Mouse (Mus musculus) CD4-positive helper T cell, adult 2 months (primary cell): ENCODE results near the gene Sstr2.
"Not testable (repeated sequence)": the region's sequence is repeated elsewhere in the genome, so short reads cannot be mapped to it uniquely, and the experiment has no call there.

Source experiments
- DNase-seq: peaks from one replicate; pipeline ENCODE4 v3.0.0-alpha.2; 2012; ENCODE audit warnings: low read depth, missing footprints, low spot score

Sstr2 gene

DNA sequence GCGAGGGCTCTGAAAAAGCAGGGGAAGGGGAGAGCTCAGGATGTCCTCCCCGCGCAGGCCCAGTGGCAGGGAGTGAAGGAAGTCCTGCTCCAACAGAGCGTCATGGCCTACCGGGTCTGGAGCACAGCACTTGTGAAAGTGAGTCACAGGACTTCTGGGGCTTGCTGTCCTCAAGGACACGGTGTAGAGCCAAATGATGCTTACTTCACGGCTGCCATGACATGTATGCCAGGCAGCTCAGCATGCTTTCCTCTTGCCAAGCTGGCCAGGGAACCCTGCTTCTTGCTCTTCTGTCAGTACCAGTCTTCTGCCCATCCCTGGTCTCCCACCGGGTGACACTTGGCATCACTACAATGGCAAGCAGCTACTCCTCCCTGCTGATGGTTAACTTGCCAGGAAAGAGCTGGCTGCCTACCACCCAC is 37.4 kb downstream of the Sstr2 start:
- DNase-seq = no peak

DNA sequence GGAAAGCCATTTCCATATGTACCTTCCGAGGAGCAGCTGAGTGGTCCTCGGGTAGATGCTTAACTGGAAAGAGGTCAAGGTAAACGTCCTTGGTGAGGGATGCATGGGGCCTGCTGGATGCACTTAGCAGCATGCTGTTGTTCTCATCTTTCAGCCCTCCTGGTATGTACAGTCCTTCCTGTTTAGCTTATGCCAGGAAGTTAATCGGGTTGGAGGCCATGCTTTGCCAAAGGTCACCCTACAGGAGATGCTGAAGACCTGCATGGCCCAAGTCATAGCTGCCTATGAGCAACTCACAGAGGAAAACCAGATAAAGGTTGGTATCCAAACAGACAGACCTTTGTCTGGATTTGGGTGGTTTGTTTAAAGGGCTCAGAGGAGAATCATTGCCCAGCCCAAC is 38.1 kb downstream of the Sstr2 start:
- DNase-seq = no peak

GRCm38 (mm10) chr11:113658319-113658718 is 39.2 kb downstream of the Sstr2 start:
- no peak for DNase-seq

GRCm38 (mm10) chr11:113658763-113659162 is 39.6 kb downstream of the Sstr2 start:
- DNase-seq = no peak

GRCm38 (mm10) chr11:113660213-113660612 is 41.1 kb downstream of the Sstr2 start:
- DNase-seq = not testable (repeated sequence)

GRCm38 (mm10) chr11:113660940-113661339 is 41.8 kb downstream of the Sstr2 start:
- no peak for DNase-seq

- DNase-seq = no peak
Measured at GRCm38 (mm10) chr11:113661835-113662351, 42.8 kb downstream of the Sstr2 start.

DNA sequence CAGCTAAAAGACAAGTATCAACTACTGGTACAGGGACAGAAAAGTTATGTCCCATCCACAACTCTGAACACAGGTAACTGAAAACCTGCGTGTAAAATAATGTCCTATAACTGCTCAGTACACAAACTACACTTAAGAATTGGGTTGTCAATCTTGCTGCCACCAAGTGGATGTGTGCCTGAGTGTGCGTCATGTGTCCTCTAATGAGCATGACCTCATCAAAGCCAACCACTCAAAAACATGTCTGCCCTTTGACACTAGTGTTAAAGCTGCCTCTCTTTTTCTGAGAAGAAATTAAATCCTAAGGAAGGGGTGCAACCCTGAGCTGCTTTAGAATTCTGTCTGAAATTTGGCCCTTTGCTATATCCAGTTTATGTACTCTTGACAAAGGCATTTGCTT is 45.1 kb downstream of the Sstr2 start:
- no peak for DNase-seq

GRCm38 (mm10) chr11:113666205-113666604 is 47.1 kb downstream of the Sstr2 start:
- DNase-seq = no peak

DNA sequence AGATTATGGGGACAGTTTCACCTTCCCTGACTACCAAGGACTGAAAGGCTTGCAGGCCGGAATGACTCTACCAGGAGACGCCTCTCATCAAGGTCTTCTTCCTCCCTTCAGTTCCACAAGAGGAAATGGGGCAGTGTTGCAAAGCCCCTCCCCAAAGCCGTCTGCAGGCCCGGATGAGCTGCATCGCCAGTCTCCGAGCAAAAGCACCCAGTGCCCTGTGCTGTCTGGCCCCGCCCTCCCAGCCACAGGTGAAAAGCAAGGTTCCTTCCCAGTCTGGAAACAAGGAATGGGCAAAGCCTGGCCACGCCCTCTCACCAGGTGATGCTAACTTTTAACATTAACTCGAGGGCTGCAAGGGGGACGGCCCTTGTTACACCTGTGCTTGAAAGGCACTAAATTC is 47.5 kb downstream of the Sstr2 start:
- peak; percentile 42 for DNase-seq

DNA sequence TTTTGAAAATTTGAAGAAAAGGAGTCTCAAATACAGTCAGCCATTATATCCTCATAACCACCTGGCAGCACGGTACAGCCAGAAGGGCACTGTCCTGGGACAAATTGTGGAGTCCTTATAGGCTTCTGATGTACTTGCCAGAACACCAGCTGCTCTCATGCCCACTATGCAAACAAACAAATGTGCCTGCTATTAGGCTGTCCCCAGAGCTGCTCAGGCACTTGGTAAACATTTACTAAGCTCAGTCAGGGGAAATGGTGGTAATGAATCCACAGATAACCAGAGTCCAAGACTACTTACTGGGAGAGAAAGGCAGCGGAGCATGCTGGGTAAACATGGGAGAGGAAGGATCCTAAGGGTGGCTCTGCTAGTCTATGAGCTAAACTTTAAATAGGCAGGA is 48.0 kb downstream of the Sstr2 start:
- DNase-seq = no peak

DNA sequence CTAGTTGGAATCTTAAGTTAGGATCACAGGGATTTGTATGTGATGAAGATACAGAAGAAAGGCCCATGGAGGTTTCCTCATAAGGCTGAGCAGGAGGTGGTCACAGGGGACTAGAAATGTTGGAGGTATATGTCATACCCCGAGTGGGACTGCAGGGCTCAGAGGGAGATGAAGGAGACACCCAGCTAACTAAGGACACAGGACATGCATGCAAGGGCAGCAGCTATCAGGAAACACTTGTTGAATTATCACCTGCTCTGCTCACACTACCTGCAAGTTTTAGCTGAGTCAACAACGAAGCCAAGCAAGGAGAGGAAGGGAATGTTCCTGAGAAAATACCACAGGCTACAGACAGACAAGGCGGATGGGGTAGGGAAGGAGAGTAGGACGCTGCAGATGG is 48.6 kb downstream of the Sstr2 start:
- DNase-seq = no peak

GRCm38 (mm10) chr11:113668857-113669256 is 49.7 kb downstream of the Sstr2 start:
- DNase-seq = no peak

DNA sequence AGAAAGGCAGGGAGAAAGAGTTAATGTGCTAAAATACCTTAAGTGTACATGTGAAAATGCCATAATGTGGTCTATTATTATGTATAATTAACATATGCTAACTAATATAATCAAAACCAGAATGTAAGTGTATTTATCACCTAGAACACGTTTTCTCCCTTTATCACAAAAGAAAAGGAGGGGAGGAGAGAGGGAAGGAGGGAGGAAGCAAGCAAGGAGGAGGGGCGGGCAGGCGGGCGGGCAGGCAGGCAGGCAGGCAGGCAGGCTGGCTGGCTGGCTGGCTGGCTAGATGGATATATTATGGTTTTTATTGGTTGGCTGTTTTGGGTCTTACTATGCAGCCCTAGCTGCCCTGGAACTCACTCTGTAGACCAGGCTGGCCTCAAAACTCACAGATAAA is 50.6 kb downstream of the Sstr2 start:
- DNase-seq = no peak

DNA sequence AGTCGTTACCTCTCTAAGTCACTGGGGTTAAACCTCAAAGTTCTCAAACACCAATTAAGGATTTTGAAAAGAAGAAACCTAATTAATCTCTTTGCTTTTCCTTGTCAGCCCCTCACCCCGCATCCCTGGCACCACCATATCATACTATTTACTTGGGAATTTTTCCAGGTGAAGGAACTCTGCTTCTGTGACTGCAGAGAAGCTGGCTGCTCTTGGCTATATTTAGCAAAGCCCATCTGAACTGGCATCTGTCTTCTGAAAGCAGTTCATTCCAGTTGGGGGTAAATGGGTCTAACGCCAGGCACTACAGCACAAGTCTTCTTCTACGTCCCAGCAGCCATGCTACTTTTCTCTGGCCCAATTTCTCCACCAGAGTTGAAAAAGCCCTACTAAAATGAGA is 54.5 kb downstream of the Sstr2 start:
- no peak for DNase-seq

DNA sequence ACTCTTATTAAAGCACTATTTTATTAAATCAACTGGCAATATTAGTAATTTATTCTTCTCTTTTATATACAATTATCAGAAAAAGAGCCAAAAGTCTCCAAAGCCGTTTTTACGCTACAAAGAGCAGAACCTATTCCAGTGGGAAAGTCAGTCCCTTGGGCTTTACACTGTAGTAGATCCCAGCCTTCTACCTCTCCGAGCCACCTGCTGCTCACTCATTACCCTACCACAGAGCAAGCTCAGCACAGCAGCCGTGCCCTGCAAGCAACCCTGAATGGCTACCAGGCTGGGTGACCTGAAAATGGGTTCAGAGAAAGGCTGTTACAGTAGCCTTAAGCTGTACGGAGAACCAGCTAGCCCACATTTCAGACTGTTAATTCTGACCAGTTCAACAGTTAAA is 55.5 kb downstream of the Sstr2 start:
- DNase-seq = no peak
